Mouse (Mus musculus): ENCODE results near the gene Terf2ip. TPM values are rescaled to one million over a fixed set of nuclear protein-coding genes. Genes with fewer than 3 reads are reported as not detected.

Terf2ip gene
- total RNA-seq, 1 experiment: 9.7 TPM

DNA sequence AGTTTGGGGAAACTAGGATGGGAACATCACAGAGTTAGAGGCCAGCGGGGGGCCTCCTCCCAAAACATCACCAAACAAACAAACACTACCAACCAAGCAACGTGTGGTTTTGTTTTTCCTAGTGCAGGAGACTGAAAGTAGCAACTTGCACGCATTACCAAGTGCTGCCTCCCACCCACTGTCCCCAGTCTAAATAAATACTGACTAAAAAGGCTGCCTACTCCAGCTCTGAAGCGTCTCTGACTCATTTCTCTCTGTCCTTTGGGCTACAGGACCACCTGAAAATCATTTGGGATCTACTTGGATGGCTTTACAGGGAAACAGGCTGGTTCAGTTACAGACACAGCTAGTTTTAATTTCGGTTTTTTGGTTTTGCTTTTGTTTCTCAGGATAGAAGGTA lies 46.8 kb upstream of the Terf2ip start:
- Histone ChIP-seq H3K27ac (ENCODE audit: insufficient read depth, low read depth, low read length, poor library complexity, severe bottlenecking) (peak overlapping the region; percentile 63; the same call in 1 of the 2 replicates), H3K9me3 (ENCODE audit: control insufficient read depth, insufficient read depth, low read depth, low read length) (no peaks in the 10 kb centered on the region), H3K4me1 (ENCODE audit: control insufficient read depth in 2 of 2, insufficient read depth in 2 of 2, low read length in 2 of 2, poor library complexity in 1 of 2) (peaks cover 20 to 35% of the 10 kb centered on the region in 2 experiments), H3K9ac (ENCODE audit: insufficient read depth, low read depth, low read length, poor library complexity, severe bottlenecking) (no peak overlapping the region), H3K4me3 (ENCODE audit: insufficient read depth in 1 of 2, low read depth in 1 of 2, low read length in 2 of 2, poor library complexity in 1 of 2, severe bottlenecking in 1 of 2) (no peak overlapping the region), H3K36me3 (ENCODE audit: control insufficient read depth, insufficient read depth, low read length, poor library complexity, severe bottlenecking) (peaks cover 7% of the 10 kb centered on the region; the same call in 1 of the 2 replicates)
- no peak for DNase-seq (ENCODE audit: low read depth, low spot score)
- in situ Hi-C loops (cut with MboI; ENCODE audit: low sequenced_read_pairs in 2 of 2, unreplicated experiment in 2 of 2): no loop called here
- no peak for TF ChIP-seq ZNF384 (IDR thresholded peaks at IDR 0.05; ENCODE audit: low read depth, low read length)
- no peak for TF ChIP-seq MAFK (IDR thresholded peaks at IDR 0.05; ENCODE audit: insufficient read depth, low read depth, low read length)
- no peak for TF ChIP-seq ZC3H11A (IDR thresholded peaks at IDR 0.05; ENCODE audit: borderline replicate concordance, low read depth, low read length)
- TF ChIP-seq HCFC1 (IDR thresholded peaks at IDR 0.05; ENCODE audit: borderline replicate concordance, insufficient read depth, low read length): no peak
- no peak for TF ChIP-seq CHD2 (IDR thresholded peaks at IDR 0.05; ENCODE audit: low read depth, low read length)

DNA sequence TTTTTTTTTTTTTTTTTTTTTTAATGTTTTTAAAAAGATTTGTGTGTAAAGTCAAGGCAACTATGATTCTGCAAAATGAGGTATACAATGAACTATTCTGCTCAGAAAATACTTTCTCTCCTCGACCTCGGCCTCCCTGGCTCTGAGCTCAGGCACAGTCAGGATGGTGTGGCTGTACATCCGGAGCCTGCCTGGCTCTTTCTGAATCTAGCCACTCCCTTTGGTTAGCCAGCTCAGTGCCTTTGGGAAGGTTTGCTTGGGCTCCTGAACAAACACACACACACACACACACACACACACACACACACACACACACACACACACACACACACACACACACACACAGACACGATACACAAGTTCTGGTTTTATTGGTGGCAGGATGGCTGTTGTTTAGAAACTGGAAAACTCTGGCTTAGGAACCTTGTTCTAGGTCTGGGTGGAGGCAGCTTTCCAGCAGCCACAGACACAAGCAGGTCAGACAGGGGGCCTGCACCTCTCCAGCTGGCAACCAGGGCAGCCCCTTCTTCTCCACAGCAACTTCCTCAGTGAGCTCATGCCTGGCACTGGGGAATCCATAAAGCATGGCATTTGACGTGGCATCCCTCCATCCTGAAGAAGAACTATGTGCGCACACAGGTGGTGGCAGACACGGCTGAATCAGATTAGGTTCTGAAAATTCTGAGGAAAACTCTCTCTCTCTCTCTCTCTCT lies 46.2 kb upstream of the Terf2ip start:
- H3K9me3 ChIP-seq (ENCODE audit: control insufficient read depth, insufficient read depth, low read depth, low read length): no peaks in the 10 kb centered on the region
- TF ChIP-seq MAFK (IDR thresholded peaks at IDR 0.05; ENCODE audit: insufficient read depth, low read depth, low read length) (no peak), CHD2 (IDR thresholded peaks at IDR 0.05; ENCODE audit: low read depth, low read length) (no peak), ZC3H11A (IDR thresholded peaks at IDR 0.05; ENCODE audit: borderline replicate concordance, low read depth, low read length) (no peak), ZNF384 (IDR thresholded peaks at IDR 0.05; ENCODE audit: low read depth, low read length) (peak; percentile 56; the same call in 1 of the 2 replicates)
- H3K27ac ChIP-seq (ENCODE audit: insufficient read depth, low read depth, low read length, poor library complexity, severe bottlenecking): peak overlapping the region; percentile 63; the same call in 1 of the 2 replicates

DNA sequence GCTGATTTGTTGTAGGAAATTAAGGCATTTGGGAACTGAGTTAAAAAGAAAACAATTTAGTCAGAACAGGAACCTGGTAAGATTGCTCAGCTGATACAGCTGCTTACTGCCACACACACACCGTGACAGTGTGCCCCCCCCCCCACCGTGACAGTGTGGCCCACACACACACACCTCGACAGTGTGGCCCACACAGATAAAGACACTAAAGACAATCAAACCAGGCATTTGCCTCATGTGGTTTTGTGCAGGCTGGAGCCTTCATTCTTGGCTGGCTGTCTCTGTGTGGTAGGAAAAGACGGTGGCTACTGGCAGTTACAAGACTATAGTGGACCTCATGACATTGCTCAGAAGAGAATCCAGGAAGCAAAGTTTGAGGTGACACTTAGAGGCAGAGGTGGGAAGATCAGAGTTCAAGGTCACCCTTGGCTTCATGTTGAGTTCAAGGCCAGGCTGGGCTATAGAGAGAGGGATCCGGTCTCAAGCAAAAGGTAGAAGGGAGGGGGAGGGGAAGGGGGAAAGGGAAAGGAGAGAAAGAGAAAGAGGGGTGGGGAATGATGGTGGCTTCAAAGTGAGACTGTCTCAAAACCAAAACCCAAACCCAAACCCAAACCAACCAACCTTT lies 43.8 kb upstream of the Terf2ip start:
- in situ Hi-C loops (cut with MboI; ENCODE audit: low sequenced_read_pairs in 2 of 2, unreplicated experiment in 2 of 2): no loop called here
- Histone ChIP-seq H3K27ac (ENCODE audit: insufficient read depth, low read depth, low read length, poor library complexity, severe bottlenecking) (0 out of 2 replicates have a peak overlapping the region, but pooled peaks have one; percentile 18), H3K4me1 (ENCODE audit: control insufficient read depth in 2 of 2, insufficient read depth in 2 of 2, low read length in 2 of 2, poor library complexity in 1 of 2) (peaks cover 19 to 28% of the 10 kb centered on the region in 2 experiments), H3K36me3 (ENCODE audit: control insufficient read depth, insufficient read depth, low read length, poor library complexity, severe bottlenecking) (peaks cover 15% of the 10 kb centered on the region; the same call in 1 of the 2 replicates), H3K9ac (ENCODE audit: insufficient read depth, low read depth, low read length, poor library complexity, severe bottlenecking) (no peak overlapping the region), H3K9me3 (ENCODE audit: control insufficient read depth, insufficient read depth, low read depth, low read length) (no peaks in the 10 kb centered on the region), H3K4me3 (ENCODE audit: insufficient read depth in 1 of 2, low read depth in 1 of 2, low read length in 2 of 2, poor library complexity in 1 of 2, severe bottlenecking in 1 of 2) (no peak overlapping the region)
- TF ChIP-seq CHD2 (IDR thresholded peaks at IDR 0.05; ENCODE audit: low read depth, low read length): no peak
- no peak for TF ChIP-seq HCFC1 (IDR thresholded peaks at IDR 0.05; ENCODE audit: borderline replicate concordance, insufficient read depth, low read length)
- TF ChIP-seq MAFK (IDR thresholded peaks at IDR 0.05; ENCODE audit: insufficient read depth, low read depth, low read length): no peak
- TF ChIP-seq ZC3H11A (IDR thresholded peaks at IDR 0.05; ENCODE audit: borderline replicate concordance, low read depth, low read length): no peak
- TF ChIP-seq ZNF384 (IDR thresholded peaks at IDR 0.05; ENCODE audit: low read depth, low read length): no peak
- no peak for DNase-seq (ENCODE audit: low read depth, low spot score)

More for the DNA sequence above, 46.2 kb upstream of the Terf2ip start:
- no peak for DNase-seq (ENCODE audit: low read depth, low spot score)
- Histone ChIP-seq H3K4me3 (ENCODE audit: insufficient read depth in 1 of 2, low read depth in 1 of 2, low read length in 2 of 2, poor library complexity in 1 of 2, severe bottlenecking in 1 of 2) (no peak overlapping the region), H3K4me1 (ENCODE audit: control insufficient read depth in 2 of 2, insufficient read depth in 2 of 2, low read length in 2 of 2, poor library complexity in 1 of 2) (peaks cover 21 to 37% of the 10 kb centered on the region in 2 experiments), H3K9ac (ENCODE audit: insufficient read depth, low read depth, low read length, poor library complexity, severe bottlenecking) (peak overlapping the region; percentile 34; the same call in 1 of the 2 replicates), H3K36me3 (ENCODE audit: control insufficient read depth, insufficient read depth, low read length, poor library complexity, severe bottlenecking) (peaks cover 7% of the 10 kb centered on the region; the same call in 1 of the 2 replicates)
- in situ Hi-C loops (cut with MboI; ENCODE audit: low sequenced_read_pairs in 2 of 2, unreplicated experiment in 2 of 2): no loop called here

DNA sequence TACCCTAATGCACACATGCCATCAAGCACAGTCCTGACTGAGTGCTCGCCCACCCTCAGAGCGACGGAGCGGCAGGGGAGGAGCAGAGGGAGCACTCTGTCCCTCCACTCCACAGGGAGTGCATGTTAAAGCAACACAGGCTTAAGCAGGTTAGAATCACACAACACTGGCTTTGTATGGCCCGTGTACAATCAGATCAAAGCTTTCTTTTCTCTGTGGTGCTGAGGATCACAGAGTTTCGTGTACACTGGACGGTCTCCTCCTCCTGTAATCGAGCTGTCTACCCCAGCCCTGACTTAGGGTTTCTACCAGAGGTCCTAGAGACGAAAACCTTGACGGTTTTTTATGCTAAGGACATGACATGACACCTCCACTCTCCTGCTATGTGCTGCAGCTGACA lies 42.7 kb upstream of the Terf2ip start:
- Histone ChIP-seq H3K9ac (ENCODE audit: insufficient read depth, low read depth, low read length, poor library complexity, severe bottlenecking) (no peak overlapping the region), H3K9me3 (ENCODE audit: control insufficient read depth, insufficient read depth, low read depth, low read length) (no peaks in the 10 kb centered on the region), H3K27ac (ENCODE audit: insufficient read depth, low read depth, low read length, poor library complexity, severe bottlenecking) (peak overlapping the region; percentile 14; the same call in 1 of the 2 replicates), H3K36me3 (ENCODE audit: control insufficient read depth, insufficient read depth, low read length, poor library complexity, severe bottlenecking) (peaks cover 19% of the 10 kb centered on the region; the same call in 1 of the 2 replicates), H3K4me3 (ENCODE audit: insufficient read depth in 1 of 2, low read depth in 1 of 2, low read length in 2 of 2, poor library complexity in 1 of 2, severe bottlenecking in 1 of 2) (no peak overlapping the region), H3K4me1 (ENCODE audit: control insufficient read depth in 2 of 2, insufficient read depth in 2 of 2, low read length in 2 of 2, poor library complexity in 1 of 2) (peaks cover 17 to 19% of the 10 kb centered on the region in 2 experiments)
- in situ Hi-C loops (cut with MboI; ENCODE audit: low sequenced_read_pairs in 2 of 2, unreplicated experiment in 2 of 2): no loop called here
- DNase-seq (ENCODE audit: low read depth, low spot score): no peak
- TF ChIP-seq HCFC1 (IDR thresholded peaks at IDR 0.05; ENCODE audit: borderline replicate concordance, insufficient read depth, low read length): no peak

Measured in ES-E14 (cell line).